Mouse (Mus musculus) heart, postnatal 0 days (tissue): ENCODE measurements at regions not wholly inside any gene's neighbourhood (a gene's known extent, or its start where the extent isn't known, plus 50 kb on each side); places are given as distances from the start of the nearest gene placed in this dataset.

Experiments
- CTCF ChIP-seq: IDR thresholded peaks from 2 replicates; pipeline ENCODE4 v1.5.1; 2016; ENCODE audit warnings: antibody characterized with exemption, control low read depth, low read depth
- EP300 ChIP-seq: IDR thresholded peaks from 2 replicates; pipeline ENCODE4 v1.6.1; 2016; ENCODE audit warnings: antibody characterized with exemption, low read depth

GRCm38 (mm10) chr4:95278714-95279095, 226.7 kb upstream of the Jun start:
- TF ChIP-seq CTCF, result no peak
- no peak for TF ChIP-seq EP300
